Mouse (Mus musculus) embryonic stem cell, embryonic (primary cell): ENCODE data around the gene Elovl7.

Experiments used
- CTCF ChIA-PET, 4 experiments: fragments of 300-600 bp in 2 of 4; fragments of 350-600 bp in 2 of 4; sonication (Branson Sonifier 250); formaldehyde crosslinking; loops; one replicate each; lab custom pipeline; 2022; ENCODE audit warnings: inconsistent platforms in 2 of 4; lab: Charles Lee
- POLR2A ChIA-PET, 4 experiments: fragments of 300-600 bp in 2 of 4; fragments of 350-600 bp in 2 of 4; sonication (Branson Sonifier 250); formaldehyde crosslinking; loops; one replicate each; lab custom pipeline; 2022; ENCODE audit warnings: antibody characterized with exemption in 4 of 4, inconsistent platforms in 1 of 4; lab: Charles Lee

The Elovl7 gene

DNA sequence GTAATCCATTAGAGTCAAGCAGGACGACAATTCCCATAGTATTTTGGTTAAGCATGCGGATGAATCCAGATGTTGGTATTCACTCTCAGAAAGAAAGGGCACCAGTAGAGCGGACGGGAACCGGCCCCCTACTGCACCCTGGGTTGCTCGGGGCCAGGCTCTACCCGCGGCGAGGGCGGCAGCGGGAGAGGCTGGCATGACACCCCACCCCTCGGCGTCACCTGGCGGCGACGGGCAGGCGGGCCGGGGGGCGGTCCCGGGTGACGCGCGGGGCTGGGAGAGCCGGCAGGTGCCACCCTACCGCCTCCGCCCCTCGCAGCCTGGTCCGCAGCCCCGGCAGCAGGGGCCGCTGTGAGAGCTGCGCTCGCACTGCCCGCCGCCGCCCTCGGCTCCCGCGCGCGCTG is at the start of gene Elovl7:
Elovl7 (plus strand) TSS at position 324 of the 404 bp plus-strand sequence.
- ChIA-PET CTCF (interaction anchor here in 2 of 4 experiments (1.0 to 1.1 kb wide), 2 partner anchors 62 to 133 kb away, joined by 3 read pairs; no protein-coding TSS in a partner anchor), POLR2A (interaction anchor here in 3 of 4 experiments (0.7 to 2.7 kb wide), 5 partner anchors 14 to 103 kb away, joined by 3 to 16 read pairs (median 6); partner anchors contain the start of gene Depdc1b (in 2 of the 3))

DNA sequence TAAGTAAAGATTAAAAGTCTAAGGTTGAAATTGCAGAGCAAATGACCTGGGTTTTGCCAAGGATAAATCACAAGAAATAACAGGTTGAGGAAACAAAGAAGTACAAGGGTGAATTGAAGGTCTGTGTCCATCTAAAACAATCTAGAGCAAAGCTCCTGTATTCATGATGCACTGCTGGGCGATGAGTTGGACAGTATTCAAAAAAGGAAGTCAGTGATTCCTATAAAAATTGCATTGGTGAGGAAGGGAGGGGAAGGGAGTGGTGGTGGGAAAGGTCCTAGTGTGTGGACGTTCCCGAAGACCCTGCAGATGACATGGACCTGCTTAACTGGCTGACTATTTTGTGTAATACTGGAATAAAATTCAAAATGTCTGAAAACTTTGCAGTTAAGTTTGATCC is 49.6 kb upstream of the Elovl7 start:
- POLR2A ChIA-PET: interaction anchor here in 2 of 4 experiments (0.6 to 1.1 kb wide), 2 partner anchors 10 to 207 kb away, joined by 4 read pairs; no protein-coding TSS in a partner anchor
- CTCF ChIA-PET: no interaction called here

DNA sequence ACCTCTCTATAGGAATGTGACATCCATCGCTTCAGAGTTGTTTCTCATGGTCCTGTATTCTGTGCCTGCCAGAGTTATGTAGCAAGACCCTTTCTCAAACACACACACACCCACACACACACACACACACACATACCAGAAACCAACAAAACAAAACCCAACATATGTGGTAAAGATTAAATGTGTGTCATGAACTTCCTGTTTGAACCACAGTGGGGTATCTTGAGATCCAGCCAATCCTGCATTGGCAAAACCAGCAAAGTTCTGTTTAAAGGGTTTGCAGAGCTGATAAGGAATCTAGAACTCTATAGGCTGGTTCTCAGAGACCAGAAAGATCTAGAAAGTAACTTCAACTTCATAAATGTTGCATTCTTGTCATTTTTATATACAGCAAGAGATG is 44.2 kb upstream of the Elovl7 start:
- POLR2A ChIA-PET: interaction anchor here in 2 of 4 experiments (0.8 to 2.1 kb wide), 2 partner anchors 12 to 25 kb away, joined by 3 to 7 read pairs; partner anchors contain the start of genes Ercc8 (in 1 of the 2) and Ndufaf2 (in 1 of the 2)
- CTCF ChIA-PET: interaction anchor here in 1 of 4 experiments (0.6 to 1.3 kb wide), 2 partner anchors 9 to 1915 kb away, joined by 3 read pairs; no protein-coding TSS in a partner anchor

DNA sequence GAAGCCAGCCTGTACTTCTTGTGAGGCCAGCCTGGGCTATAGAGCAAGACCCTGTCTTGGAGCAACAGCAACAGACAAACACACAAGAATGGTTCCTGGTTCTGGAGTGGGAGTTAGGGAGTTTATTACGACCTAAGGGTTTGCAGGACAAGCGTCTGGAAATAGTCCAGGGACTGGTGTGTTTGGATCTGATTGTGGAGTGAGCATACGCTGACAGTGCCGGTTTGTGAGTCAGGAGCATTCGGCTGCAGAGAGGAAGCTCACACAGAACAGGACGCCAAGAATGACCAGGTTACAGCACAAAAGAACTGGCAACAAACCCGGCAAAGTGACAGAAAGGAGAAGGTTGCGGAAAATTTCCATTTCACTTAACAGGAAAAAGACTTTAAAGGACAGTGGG is 43.7 kb upstream of the Elovl7 start:
- POLR2A ChIA-PET: interaction anchor here in 2 of 4 experiments (0.8 to 2.1 kb wide), 2 partner anchors 12 to 24 kb away, joined by 3 to 7 read pairs; partner anchors contain the start of genes Ercc8 (in 1 of the 2) and Ndufaf2 (in 1 of the 2)
- CTCF ChIA-PET: interaction anchor here in 1 of 4 experiments (1.3 kb wide), 1 partner anchor 10 kb away, joined by 3 read pairs; no protein-coding TSS in a partner anchor

DNA sequence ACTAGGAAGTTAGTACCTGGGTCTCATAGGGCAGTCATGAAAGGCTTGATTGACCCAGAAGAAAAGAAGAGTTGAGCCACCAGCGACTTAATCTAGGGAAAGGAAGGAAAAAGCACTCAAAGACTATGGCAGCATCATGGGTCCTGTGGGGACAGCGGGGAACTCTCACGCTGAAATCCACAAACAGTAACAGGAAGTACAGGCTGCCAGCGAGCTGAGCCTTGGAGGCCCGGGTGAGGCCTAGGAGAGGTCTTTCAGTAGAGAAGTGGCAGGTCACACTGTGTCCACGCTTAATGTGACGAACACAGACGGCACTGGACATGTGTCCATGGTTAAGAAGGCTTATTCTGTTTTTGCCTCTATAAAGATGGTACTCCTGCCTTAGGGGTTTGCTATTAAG is 34.6 kb upstream of the Elovl7 start:
- ChIA-PET POLR2A (interaction anchor here in 1 of 4 experiments (0.5 kb wide), 1 partner anchor 44 kb away, joined by 6 read pairs; no protein-coding TSS in a partner anchor), CTCF (interaction anchor here in 1 of 4 experiments (1.1 kb wide), 1 partner anchor 13 kb away, joined by 3 read pairs; no protein-coding TSS in a partner anchor)

DNA sequence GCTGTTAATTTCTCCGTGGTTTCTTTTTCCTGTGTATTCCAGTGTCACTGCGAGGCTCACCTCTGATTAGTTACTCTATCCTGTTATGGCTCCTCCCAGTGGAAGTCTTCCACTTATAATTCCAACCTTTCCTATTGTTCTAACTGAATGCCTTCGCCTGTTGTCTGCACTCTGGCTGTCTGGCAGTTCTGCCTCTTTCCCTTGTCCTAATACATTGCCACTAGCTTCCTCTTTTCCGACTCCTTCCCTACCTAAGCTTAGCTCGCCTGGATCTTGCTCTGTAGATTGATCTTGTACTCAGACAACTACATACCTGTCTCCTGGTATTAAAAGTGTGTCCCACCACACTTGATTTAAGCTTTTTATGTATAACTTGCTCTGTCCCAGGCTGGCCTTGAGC is 33.4 kb upstream of the Elovl7 start:
- CTCF ChIA-PET: no interaction called here
- POLR2A ChIA-PET: no interaction called here

DNA sequence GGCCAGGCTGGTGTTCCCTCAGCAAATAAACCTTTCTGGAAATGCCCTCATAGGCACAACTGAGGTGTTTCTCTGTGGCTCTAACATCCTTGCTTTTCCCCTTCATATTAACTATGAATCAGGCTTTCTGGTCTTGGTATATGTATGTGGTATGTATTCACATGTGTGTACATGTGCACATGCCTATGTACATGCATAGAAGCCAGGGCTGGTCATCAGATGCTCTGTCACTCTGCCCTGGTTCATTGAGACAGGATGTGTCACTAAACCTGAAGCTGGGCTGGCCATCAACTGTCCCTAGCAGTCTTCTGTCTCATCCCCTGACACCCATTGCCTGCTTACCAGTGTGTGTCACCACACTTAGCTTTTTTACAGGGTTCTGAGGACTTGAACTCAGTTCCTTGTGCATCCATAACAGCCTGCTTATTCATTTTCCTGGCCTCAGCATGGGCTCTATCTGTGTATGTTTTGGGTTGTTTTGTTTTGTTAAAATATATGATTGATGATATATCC is 29.4 kb upstream of the Elovl7 start:
- CTCF ChIA-PET: interaction anchor here in 1 of 4 experiments (0.6 kb wide), 1 partner anchor 26 kb away, joined by 3 read pairs; the partner anchor contains the start of genes Ercc8 and Ndufaf2
- POLR2A ChIA-PET: interaction anchor here in 1 of 4 experiments (2.6 kb wide), 1 partner anchor 12 kb away, joined by 11 read pairs; no protein-coding TSS in a partner anchor

DNA sequence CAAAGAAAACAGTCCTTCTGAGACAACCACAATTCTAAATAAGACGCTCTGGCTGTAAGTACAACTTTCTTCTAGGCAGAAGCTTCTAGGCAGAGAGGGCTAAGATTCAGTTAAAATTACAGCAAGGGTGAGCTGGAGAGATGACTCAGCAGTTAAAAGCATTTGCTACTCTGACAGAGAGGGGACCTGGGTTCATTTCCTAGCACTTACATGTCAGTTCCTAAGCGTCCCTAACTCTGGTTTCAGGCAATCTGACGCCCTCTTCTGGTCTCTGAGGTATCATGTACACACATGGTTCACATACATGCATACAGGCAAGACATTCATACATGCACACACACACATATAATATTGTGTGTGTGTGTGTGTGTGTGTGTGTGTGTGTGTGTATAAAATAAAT is 28.7 kb upstream of the Elovl7 start:
- POLR2A ChIA-PET: interaction anchor here in 1 of 4 experiments (2.6 kb wide), 1 partner anchor 11 kb away, joined by 11 read pairs; no protein-coding TSS in a partner anchor
- CTCF ChIA-PET: no interaction called here

DNA sequence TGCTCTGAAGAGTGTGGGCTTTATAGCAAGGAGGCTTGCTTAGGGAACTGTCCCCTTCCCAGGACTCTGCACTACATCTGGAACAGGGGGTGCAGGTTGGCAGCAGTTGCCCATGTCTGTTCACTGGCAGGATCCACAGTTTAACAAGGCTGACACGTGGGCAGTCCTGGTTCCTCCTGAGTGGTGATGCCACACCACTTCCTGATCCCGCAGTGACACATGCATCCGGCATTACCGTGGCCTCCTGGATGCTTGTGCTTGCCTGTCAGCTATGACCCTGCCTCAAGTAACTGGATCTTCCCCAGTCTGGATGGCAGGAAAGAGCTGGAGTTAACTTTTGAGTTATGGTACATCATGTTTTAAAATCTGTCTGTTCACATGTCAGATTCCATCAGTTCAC is 26.2 kb upstream of the Elovl7 start:
- ChIA-PET CTCF (no interaction called here), POLR2A (no interaction called here)

DNA sequence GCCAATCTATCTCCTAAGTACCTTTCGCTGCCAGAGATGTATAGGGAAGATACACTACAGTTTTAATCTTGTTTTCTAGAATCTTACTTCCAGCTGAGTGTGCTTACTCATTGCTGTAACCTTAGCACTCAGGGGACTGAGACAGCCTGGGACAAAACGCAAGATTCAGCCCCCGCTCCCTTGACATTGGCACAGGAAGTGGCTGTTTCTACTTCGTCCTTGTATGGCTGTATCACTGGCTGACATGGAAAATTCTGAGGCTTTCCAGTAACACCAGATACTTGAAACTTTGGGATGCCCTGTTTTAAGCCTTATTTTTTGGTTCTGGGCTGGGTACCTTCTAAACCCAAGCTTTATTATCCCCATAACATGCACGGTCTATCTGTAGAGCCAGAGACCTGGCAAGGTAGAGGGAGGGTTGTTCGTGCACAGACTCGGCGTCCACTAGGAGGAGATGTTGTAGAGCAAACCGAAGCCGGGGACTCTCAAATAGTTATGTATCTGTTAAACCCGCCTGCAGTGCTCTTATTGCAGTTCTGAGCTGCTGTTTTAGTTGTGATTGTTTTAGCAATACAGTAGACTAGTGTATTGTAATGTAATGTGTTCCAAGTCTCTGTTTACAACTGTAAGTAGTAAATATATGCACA is 23.0 kb upstream of the Elovl7 start:
- ChIA-PET CTCF (interaction anchor here in 3 of 4 experiments (0.5 to 1.4 kb wide), 7 partner anchors 15 to 1447 kb away, joined by 3 to 4 read pairs (median 3); partner anchors contain the start of gene Depdc1b (in 1 of the 3)), POLR2A (interaction anchor here in 1 of 4 experiments (0.6 to 1.4 kb wide), 3 partner anchors 31 to 1213 kb away, joined by 3 to 5 read pairs (median 4); partner anchors contain the start of gene Depdc1b)

DNA sequence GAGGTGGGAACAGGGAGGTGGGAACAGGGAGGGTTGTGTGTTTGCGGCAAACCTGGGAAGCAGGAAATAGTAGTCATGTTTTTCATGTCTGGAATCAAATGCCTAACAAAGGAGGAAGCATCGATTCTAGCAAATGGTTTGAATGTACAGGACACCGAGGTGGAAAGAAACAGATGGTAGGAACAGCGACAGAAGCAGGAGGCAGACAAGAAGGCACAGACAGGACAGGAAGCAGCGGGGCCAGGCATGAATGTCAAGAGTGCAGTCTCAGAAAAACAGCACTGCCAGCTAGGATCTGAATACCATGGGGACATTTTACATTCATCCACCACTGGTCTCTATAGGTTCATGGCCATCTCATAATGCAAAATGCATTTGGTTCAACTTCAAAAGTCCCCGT is 18.7 kb upstream of the Elovl7 start:
- CTCF ChIA-PET: interaction anchor here in 2 of 4 experiments (0.7 to 1.2 kb wide), 2 partner anchors 134 to 403 kb away, joined by 3 to 4 read pairs; no protein-coding TSS in a partner anchor
- POLR2A ChIA-PET: interaction anchor here in 1 of 4 experiments (0.8 to 3.0 kb wide), 2 partner anchors 10 to 16 kb away, joined by 3 to 11 read pairs; no protein-coding TSS in a partner anchor

DNA sequence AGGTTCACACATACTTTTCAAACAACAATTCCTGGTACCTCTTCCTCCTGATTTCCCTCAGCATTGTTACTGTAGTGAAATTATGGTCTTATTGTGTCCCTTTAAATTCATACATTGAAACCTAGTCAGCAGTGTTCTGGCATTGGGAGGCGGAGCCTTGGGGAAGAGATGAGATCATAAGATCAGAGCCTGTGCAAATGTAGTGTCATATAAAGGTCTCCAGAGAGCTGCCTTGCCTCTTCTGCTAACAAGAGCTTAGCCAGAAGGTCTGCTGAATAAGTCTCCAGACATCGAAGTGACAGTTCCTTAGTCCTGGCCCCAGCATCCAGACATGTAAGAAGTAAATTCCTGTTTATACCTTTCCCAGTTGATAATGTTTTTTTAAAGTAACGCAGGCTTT is 9.3 kb upstream of the Elovl7 start:
- ChIA-PET POLR2A (interaction anchor here in 1 of 4 experiments (0.9 kb wide), 1 partner anchor 111 kb away, joined by 3 read pairs; the partner anchor contains the start of gene Depdc1b), CTCF (no interaction called here)

DNA sequence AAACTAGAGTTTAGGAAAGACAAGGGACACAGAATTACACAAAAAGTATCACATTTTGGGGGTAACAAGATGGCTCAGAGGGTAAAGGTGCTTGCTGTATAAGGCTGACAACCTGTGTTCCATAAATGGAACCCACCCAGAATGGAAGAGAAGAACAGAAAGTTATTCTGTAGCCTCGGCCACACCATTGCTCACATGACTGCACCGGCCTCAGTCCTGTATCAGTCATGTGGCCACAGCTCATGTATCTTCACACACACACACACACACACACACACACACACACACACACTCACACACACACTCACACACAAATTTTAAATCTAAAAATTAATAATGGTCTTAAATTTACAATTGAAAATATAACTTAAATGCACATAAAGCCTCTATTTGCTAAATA is 6.8 kb upstream of the Elovl7 start:
- CTCF ChIA-PET: no interaction called here
- POLR2A ChIA-PET: no interaction called here

DNA sequence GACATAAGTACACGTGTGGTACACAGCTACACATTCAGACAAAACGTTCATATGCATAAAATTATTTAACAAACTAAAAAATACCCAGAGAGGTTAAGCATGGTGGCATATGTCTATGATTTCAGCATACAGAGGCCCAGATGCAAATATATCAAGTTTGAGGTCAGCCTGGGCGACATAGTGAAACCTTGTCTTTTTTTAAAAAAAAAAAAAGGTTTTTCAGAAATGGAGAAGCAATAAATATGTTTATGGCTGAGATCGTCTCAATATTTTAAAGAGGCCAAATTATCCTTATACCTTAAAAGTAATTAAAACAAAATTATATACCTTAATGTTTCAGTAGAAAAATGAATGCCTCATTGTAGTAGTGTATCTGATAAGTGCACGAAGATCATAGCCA is 6.1 kb upstream of the Elovl7 start:
- CTCF ChIA-PET: no interaction called here

DNA sequence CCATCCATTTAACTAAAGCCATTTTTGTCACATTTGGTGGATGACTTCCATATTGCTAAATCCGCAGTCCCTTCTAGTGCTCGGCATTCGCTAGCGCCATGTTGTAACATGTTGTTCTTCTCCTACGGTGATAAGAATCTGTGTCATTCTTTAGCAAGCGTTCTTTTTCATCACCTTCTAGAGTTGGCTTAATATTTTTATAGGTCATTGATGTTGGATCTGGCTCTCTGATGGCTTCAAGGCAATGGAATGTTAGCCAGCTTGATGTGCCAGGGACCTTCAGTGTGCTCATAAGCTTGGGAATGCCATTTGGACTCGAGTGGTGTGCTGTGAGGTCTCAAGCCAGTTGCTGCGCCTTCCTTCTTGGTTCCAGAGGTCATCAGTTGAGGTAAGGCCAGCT is 3.2 kb upstream of the Elovl7 start:
- POLR2A ChIA-PET: interaction anchor here in 2 of 4 experiments (0.9 to 1.1 kb wide), 2 partner anchors 15 to 49 kb away, joined by 3 read pairs; no protein-coding TSS in a partner anchor
- CTCF ChIA-PET: no interaction called here

More for the DNA sequence above, 6.1 kb upstream of the Elovl7 start:
- POLR2A ChIA-PET: no interaction called here

DNA sequence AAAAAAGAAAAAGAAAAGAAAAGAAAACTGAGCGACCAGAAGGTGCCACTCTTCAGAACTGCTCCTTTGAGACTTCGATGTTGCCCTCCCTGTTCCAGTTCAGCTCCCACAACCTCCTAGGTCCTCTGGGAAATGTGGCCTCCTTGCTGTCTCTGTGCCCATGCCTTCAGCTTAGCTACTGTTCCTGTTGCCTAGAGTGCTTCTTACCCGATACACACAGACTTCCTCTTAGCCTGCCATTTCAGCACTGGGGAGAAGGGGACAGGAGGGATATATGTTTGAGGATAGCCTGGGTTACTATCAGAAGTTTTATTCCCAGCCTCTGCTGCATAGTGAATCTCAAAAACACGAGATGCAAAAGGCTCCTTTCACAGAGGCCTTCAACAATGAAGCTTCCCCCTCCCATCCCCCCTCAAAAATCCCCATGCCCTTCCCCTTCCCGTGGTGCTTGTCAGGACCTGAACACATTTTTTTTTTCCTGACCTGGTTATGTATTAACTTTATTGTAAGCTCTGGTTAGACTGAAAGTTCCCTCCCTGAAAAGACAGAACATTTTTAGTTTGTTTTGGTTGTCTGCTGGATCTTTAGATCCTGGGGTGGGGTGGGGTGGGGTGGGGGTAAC is 1.7 kb upstream of the Elovl7 start:
- POLR2A ChIA-PET: interaction anchor here in 3 of 4 experiments (0.7 to 1.1 kb wide), 4 partner anchors 12 to 1615 kb away, joined by 3 to 4 read pairs (median 4); no protein-coding TSS in a partner anchor
- CTCF ChIA-PET: interaction anchor here in 3 of 4 experiments (0.6 to 1.1 kb wide), 4 partner anchors 18 to 1057 kb away, joined by 3 to 4 read pairs (median 4); no protein-coding TSS in a partner anchor

DNA sequence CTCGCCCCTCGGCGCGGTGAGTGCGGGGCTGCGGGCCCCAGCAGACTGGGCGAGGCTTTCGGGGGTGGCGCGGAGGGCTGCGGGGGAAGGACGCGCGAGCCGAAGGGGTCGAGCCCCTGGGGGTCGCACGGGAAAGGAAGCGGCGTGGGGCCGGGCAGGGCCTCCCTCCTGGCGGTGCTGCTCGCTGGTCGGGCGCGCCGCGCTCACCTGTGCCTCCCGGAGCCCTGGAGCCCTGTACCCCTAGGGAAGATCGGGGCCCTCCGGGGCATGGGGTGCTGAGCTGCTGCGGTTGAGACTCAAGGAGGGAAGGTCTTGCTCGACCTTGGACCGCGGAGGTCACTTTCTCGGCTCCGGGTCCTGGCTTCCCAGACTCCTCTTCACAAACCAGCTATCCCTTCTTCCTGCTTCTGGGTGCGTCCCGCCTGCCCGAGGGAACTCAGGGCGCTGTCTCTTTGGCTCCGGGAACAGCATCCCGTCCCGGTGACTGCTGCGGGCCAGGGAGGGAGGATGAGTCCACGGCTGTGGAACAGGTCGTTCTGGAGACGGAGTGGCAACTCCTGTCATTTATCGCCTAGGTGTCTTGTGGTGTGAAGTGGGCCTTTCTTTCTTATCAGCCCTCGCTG is 392 bp downstream of the Elovl7 start:
- CTCF ChIA-PET: interaction anchor here in 2 of 4 experiments (0.8 to 1.1 kb wide), 3 partner anchors 63 to 133 kb away, joined by 3 to 4 read pairs (median 3); partner anchors contain the start of gene Depdc1b (in 1 of the 2)

More for the DNA sequence above, 392 bp downstream of the Elovl7 start:
- POLR2A ChIA-PET: interaction anchor here in 3 of 4 experiments (0.7 to 2.7 kb wide), 6 partner anchors 13 to 102 kb away, joined by 3 to 16 read pairs (median 6); partner anchors contain the start of gene Depdc1b (in 3 of the 3)
